Mouse (Mus musculus) bone marrow, adult 2 months (tissue): ENCODE measurements around the gene Casp9.

Source experiments
- CTCF ChIP-seq: fragments of 200-500 bp; IDR thresholded peaks from 2 replicates; pipeline ENCODE4 v1.5.1; 2011; ENCODE audit warnings: low read length, control low read depth; ENCODE audit not compliant: control insufficient read depth, insufficient read depth
- POLR2A ChIP-seq: fragments of 200-500 bp; IDR thresholded peaks from 2 replicates; pipeline ENCODE4 v1.6.1; 2011; ENCODE audit warnings: low read depth, mild to moderate bottlenecking, control low read depth, low read length, borderline replicate concordance; ENCODE audit not compliant: control insufficient read depth

GRCm38 (mm10) chr4:141746578-141747346 is 46.6 kb upstream of the Casp9 start, which contains the start of gene Agmat:
- TF ChIP-seq CTCF (no peak), POLR2A (no peak)
